Mouse (Mus musculus) layer of hippocampus, adult 2 months (tissue): ENCODE results near the gene Sema4a. TPM values are rescaled to one million over a fixed set of nuclear protein-coding genes. Genes with fewer than 3 reads are reported as not detected.

ENCODE experiments used
- DNase-seq, 2 experiments: peaks; one replicate each; pipeline ENCODE4 v3.0.0; 2022; ENCODE audit warnings: low spot score in 2 of 2
- H3K27ac ChIP-seq: fragments of 200-600 bp; 2 replicates; pipeline ENCODE4 v1.8.1; 2022
- H3K4me3 ChIP-seq: fragments of 200-600 bp; 2 replicates; pipeline ENCODE4 v1.8.1; 2022; ENCODE audit warnings: mild to moderate bottlenecking
- CTCF ChIP-seq: fragments of 200-600 bp; conservative IDR thresholded peaks from 2 replicates; pipeline ENCODE4 v1.8.1; 2022; ENCODE audit warnings: antibody characterized with exemption, mild to moderate bottlenecking, moderate library complexity
- long read RNA-seq, 2 experiments: library from polyadenylated mRNA; stranded (forward); transcript quantifications; one replicate each; pipeline ENCODE4 v2.0.0; 2021; ENCODE audit warnings: borderline mapping rate in 2 of 2
- total RNA-seq, 2 experiments: library from RNA; stranded (reverse); gene quantifications; 2 replicates each; pipeline ENCODE4 v1.2.3; 2021

Sema4a gene
- total RNA-seq = 10 to 100 TPM; 37.0 to 42.9 TPM
- long read RNA-seq, experiment 1, transcript Sema4a-213 (15 exons, 3,125 nt) = major isoform, 8 of 35 reads
- long read RNA-seq, experiment 1, transcript Sema4a-214 (15 exons, 3,046 nt) = minor isoform, 5 of 35 reads
- long read RNA-seq, experiment 1, partial matches to known transcripts = 8 of 35 reads
- long read RNA-seq, experiment 1, other reads (novel, unspliced or antisense) = 10 of 35 reads
- long read RNA-seq, experiment 2, transcript Sema4a-215 (15 exons, 3,084 nt) = minor isoform, 5 of 43 reads
- long read RNA-seq, experiment 2, transcript Sema4a-214 (15 exons, 3,046 nt) = minor isoform, 8 of 43 reads
- long read RNA-seq, experiment 2, transcript Sema4a-213 (15 exons, 3,125 nt) = major isoform, 13 of 43 reads
- long read RNA-seq, experiment 2, partial matches to known transcripts = 6 of 43 reads
- long read RNA-seq, experiment 2, other reads (novel, unspliced or antisense) = 9 of 43 reads

GRCm38 (mm10) chr3:88460983-88461696 lies at the start of gene Sema4a:
Gene Sema4a (minus strand): TSS chr3:88461182.
- DNase-seq = no peak
- peak within 1 kb of the TSS; percentile 84 for H3K27ac ChIP-seq
- H3K4me3 ChIP-seq = peak within 1 kb of the TSS; percentile 38
- no peak for TF ChIP-seq CTCF

GRCm38 (mm10) chr3:88509692-88510420 lies 48.9 kb upstream of the Sema4a start, which contains the start of gene Lmna:
Gene Lmna (minus strand): TSS chr3:88509956.
- H3K27ac ChIP-seq = peak within 1 kb of the TSS; percentile 77
- TF ChIP-seq CTCF = peak; percentile 58
- H3K4me3 ChIP-seq = peak within 1 kb of the TSS; percentile 55
- DNase-seq = peak; percentile 92 to 93

- TF ChIP-seq CTCF = no peak
- DNase-seq = no peak
- peak overlapping the region; percentile 77 for H3K27ac ChIP-seq
- peak overlapping the region; percentile 55 for H3K4me3 ChIP-seq
These were observed 48.3 kb upstream of the Sema4a start for GRCm38 (mm10) chr3:88509250-88509649.

GRCm38 (mm10) chr3:88505765-88506164 lies 44.8 kb upstream of the Sema4a start:
- TF ChIP-seq CTCF = no peak
- H3K27ac ChIP-seq = no peak overlapping the region
- no peak overlapping the region for H3K4me3 ChIP-seq
- no peak for DNase-seq

GRCm38 (mm10) chr3:88505081-88505480 lies 44.1 kb upstream of the Sema4a start:
- no peak for DNase-seq
- no peak for TF ChIP-seq CTCF
- no peak overlapping the region for H3K27ac ChIP-seq
- H3K4me3 ChIP-seq = no peak overlapping the region

- DNase-seq = no peak
- Histone ChIP-seq H3K4me3 (no peak overlapping the region), H3K27ac (peak overlapping the region; percentile 92; the same call in 1 of the 2 replicates)
- no peak for TF ChIP-seq CTCF
These were observed 43.1 kb upstream of the Sema4a start for GRCm38 (mm10) chr3:88503881-88504746.

GRCm38 (mm10) chr3:88503505-88503863 lies 42.5 kb upstream of the Sema4a start:
- peak overlapping the region; percentile 92 for H3K27ac ChIP-seq
- no peak for TF ChIP-seq CTCF
- no peak for DNase-seq
- H3K4me3 ChIP-seq = peak overlapping the region; percentile 98; the same call in 1 of the 2 replicates

GRCm38 (mm10) chr3:88502641-88503504 lies 41.9 kb upstream of the Sema4a start:
- Histone ChIP-seq H3K27ac (peak overlapping the region; percentile 92), H3K4me3 (peak overlapping the region; percentile 98)
- DNase-seq = peak; percentile 92 to 93
- no peak for TF ChIP-seq CTCF

- no peak for DNase-seq
- peak overlapping the region; percentile 92 for H3K27ac ChIP-seq
- TF ChIP-seq CTCF = no peak
- peak overlapping the region; percentile 98 for H3K4me3 ChIP-seq
These were observed 41.1 kb upstream of the Sema4a start for GRCm38 (mm10) chr3:88502031-88502571.

- no peak for DNase-seq
- TF ChIP-seq CTCF = no peak
- peak overlapping the region; percentile 92 for H3K27ac ChIP-seq
- peak overlapping the region; percentile 98 for H3K4me3 ChIP-seq
These were observed 40.5 kb upstream of the Sema4a start for GRCm38 (mm10) chr3:88501366-88502030.
